Mouse (Mus musculus) neural tube, embryonic 14.5 days (tissue): ENCODE measurements at regions not wholly inside any gene's neighbourhood (a gene's known extent, or its start where the extent isn't known, plus 50 kb on each side); places are given as distances from the start of the nearest gene placed in this dataset.

Experiments
- ATAC-seq: fragments of 200-750 bp; cut with Nextera tagmentation; 2 replicates; pipeline ENCODE4 v1.8.0; 2017; ENCODE audit warnings: low read depth, mild to moderate bottlenecking, moderate TSS enrichment, moderate library complexity
- H3K27ac ChIP-seq: fragments of 300-500 bp; sonication (generic); 2 replicates; pipeline ENCODE4 v1.5.1; 2014; ENCODE audit warnings: low read depth, mild to moderate bottlenecking, control low read depth, low read length, moderate library complexity, mixed read lengths
- H3K27me3 ChIP-seq: fragments of 300-500 bp; sonication (generic); 2 replicates; pipeline ENCODE4 v1.6.1; 2014; ENCODE audit warnings: low read length; ENCODE audit not compliant: control insufficient read depth, insufficient read depth
- H3K36me3 ChIP-seq: fragments of 300-500 bp; sonication (generic); 2 replicates; pipeline ENCODE4 v1.6.1; 2014; ENCODE audit warnings: low read length, mixed read lengths; ENCODE audit not compliant: control insufficient read depth, insufficient read depth
- H3K4me1 ChIP-seq: fragments of 300-500 bp; sonication (generic); 2 replicates; pipeline ENCODE4 v1.6.1; 2014; ENCODE audit warnings: low read length; ENCODE audit not compliant: control insufficient read depth, insufficient read depth
- H3K4me2 ChIP-seq: fragments of 300-500 bp; sonication (generic); 2 replicates; pipeline ENCODE4 v1.6.1; 2014; ENCODE audit warnings: mild to moderate bottlenecking, low read depth, low read length, control low read depth
- H3K4me3 ChIP-seq: fragments of 300-500 bp; sonication (generic); 2 replicates; pipeline ENCODE4 v1.5.1; 2014; ENCODE audit warnings: low read depth, low read length, control low read depth, mixed read lengths
- H3K9ac ChIP-seq: fragments of 300-500 bp; sonication (generic); replicated peaks from 2 replicates; pipeline ENCODE4 v1.6.1; 2014; ENCODE audit warnings: low read depth, mild to moderate bottlenecking, control low read depth, low read length, mixed read lengths
- H3K9me3 ChIP-seq: fragments of 300-500 bp; sonication (generic); 2 replicates; pipeline ENCODE4 v1.6.1; 2016; ENCODE audit warnings: low read length; ENCODE audit not compliant: control insufficient read depth
- WGBS: fragments of 180-500 bp; shearing (Covaris S2); extraction: QIAGEN DNeasy Blood & Tissue Kit; methylation state at CpG from one replicate; pipeline ENCODE4 v1.1.7; 2014; 5-methylcytosine and 5-hydroxymethylcytosine counted together

DNA sequence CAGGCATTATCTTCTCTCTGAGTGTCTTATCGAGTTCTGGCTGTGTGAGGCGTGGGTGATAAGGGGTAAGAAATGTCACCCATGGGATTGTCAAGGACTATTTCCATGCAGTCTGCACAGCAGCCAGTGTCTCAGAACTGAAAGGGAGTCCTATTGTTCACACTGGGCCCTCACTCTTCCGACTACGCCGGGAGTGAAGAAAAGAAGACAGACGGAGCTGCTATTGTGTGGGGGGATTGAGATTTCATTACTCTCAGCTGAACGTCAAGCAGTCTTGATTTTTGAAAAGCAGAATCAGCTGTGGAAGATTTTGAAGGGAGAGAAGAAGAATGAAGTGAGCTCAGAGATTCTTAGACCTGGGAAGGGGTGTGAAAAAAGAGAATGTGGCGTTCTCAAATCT, 138.9 kb downstream of the Btg1 start:
- no peak for ATAC-seq
- peaks cover 9% of the 10 kb centered on the region for H3K4me1 ChIP-seq
- no peaks in the 10 kb centered on the region for H3K36me3 ChIP-seq
- no peak overlapping the region for H3K27ac ChIP-seq
- no peak overlapping the region for H3K9ac ChIP-seq
- no peak overlapping the region for H3K4me2 ChIP-seq
- no peak overlapping the region for H3K4me3 ChIP-seq
- WGBS, result 16% methylated on average over 8 of the region's 8 CpGs
- H3K27me3 ChIP-seq, result no peaks in the 10 kb centered on the region
- no peaks in the 10 kb centered on the region for H3K9me3 ChIP-seq

DNA sequence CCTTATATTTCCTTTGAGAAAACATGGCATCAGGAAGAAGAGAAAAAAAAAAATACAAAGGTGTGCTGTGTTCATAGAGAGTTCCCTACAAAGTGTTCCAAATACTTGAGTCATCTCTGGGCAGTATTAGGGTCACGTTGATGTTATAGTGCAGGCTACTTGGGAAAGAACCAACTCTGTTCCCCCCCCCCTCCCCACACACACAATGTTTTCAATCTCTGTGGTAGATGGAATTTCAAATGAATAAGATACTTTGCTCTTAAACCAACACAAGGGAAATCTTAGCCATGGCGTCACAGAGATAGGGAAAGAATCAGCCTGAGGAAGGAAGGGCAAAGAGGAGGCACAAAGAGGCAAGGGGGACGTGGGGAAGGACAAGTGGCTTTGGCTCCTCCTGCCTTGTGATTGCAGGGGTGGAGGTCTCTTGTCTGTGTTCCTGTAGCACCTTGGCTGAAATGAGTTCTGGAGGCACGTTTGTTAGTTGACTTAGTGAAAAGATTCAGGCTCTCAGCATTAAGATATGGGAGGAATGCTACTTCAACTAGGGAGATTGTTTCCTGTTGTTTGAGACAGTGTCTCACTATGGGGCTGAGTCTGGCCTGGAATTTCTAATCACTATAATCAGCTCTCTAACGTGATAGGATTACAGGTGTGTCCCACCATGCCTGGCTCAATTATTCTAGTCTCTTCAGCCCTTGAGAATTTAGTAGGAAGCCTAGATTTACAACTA, 139.7 kb downstream of the Btg1 start:
- Histone ChIP-seq H3K4me2 (no peak overlapping the region), H3K27ac (no peak overlapping the region), H3K27me3 (no peaks in the 10 kb centered on the region), H3K4me3 (no peak overlapping the region), H3K36me3 (no peaks in the 10 kb centered on the region), H3K9me3 (no peaks in the 10 kb centered on the region), H3K4me1 (peaks cover 9% of the 10 kb centered on the region), H3K9ac (no peak overlapping the region)
- 60% methylated on average over 5 of the region's 5 CpGs for WGBS
- no peak for ATAC-seq

DNA sequence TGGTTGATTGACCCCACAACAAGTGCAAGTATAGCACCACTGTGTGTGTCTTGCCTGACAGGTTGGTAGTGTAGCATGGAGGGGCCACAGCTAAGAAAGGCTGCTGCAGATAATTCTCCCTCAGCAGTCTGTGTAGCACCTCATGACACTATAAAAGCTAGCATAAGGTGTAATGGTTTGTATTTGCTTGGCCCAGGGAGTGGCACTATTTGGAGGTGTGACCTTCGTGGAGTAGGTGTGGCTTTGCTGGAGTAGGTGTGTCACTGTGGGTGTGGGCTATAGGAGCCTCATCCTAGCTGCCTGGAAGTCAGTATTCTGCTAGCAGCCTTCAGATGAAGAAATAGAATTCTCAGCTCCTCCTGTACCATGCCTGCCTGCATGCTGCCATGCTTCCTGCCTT, 140.5 kb downstream of the Btg1 start:
- H3K4me1 ChIP-seq, result peaks cover 4% of the 10 kb centered on the region; the same call in 1 of the 2 replicates
- H3K9ac ChIP-seq, result no peak overlapping the region
- H3K27ac ChIP-seq, result no peak overlapping the region
- H3K9me3 ChIP-seq, result no peaks in the 10 kb centered on the region
- no peak overlapping the region for H3K4me2 ChIP-seq
- no peak for ATAC-seq
- no peaks in the 10 kb centered on the region for H3K27me3 ChIP-seq
- H3K36me3 ChIP-seq, result no peaks in the 10 kb centered on the region
- WGBS, result 92% methylated on average over 1 of the region's 1 CpGs
- no peak overlapping the region for H3K4me3 ChIP-seq

DNA sequence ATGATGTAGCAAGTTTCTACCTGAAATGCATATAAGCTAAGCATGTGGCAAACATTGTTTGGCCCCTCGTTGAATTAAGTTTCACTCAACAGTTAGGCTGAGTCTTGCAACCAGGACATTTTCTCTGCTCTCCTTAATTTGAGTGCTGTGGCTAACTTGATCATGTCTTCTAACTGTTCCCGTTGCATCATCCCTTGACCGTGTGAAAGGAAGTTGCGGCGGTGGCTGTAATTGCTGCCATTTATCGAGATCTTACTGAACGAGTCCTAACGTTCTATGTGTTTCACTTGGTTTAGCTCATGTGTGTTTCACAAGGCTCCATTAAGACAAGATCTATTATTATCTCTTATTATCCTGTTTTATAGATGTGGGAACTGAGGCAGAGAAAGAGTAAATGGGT, 144.8 kb downstream of the Btg1 start:
- 88% methylated on average over 8 of the region's 8 CpGs for WGBS
- H3K9me3 ChIP-seq, result no peaks in the 10 kb centered on the region
- H3K4me1 ChIP-seq, result no peaks in the 10 kb centered on the region
- no peak overlapping the region for H3K9ac ChIP-seq
- ATAC-seq, result no peak
- no peaks in the 10 kb centered on the region for H3K27me3 ChIP-seq
- H3K27ac ChIP-seq, result no peak overlapping the region
- H3K4me3 ChIP-seq, result no peak overlapping the region
- no peaks in the 10 kb centered on the region for H3K36me3 ChIP-seq
- H3K4me2 ChIP-seq, result no peak overlapping the region

DNA sequence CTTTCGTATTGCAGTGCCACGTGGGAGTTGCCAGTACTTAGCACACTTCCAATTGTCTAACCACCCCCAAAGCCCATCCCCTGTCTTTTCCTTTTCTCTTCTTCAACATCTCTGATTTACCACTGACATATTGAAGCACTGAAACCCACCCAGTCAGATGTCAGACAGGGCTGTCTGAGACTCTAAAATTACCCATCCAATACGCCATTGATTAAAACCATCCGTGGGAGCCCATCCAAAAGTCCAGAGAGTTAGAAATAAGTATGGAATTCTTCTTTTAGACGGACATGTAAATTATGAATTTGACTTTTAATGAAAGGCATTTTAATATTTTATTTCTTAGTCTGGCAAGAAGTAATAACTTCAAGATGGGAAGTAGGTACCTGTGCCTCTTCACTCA, 148.8 kb downstream of the Btg1 start:
- Histone ChIP-seq H3K27me3 (no peaks in the 10 kb centered on the region), H3K36me3 (no peaks in the 10 kb centered on the region), H3K9me3 (no peaks in the 10 kb centered on the region), H3K4me2 (no peak overlapping the region), H3K27ac (no peak overlapping the region), H3K4me3 (no peak overlapping the region), H3K4me1 (no peaks in the 10 kb centered on the region), H3K9ac (no peak overlapping the region)
- WGBS, result 92% methylated on average over 5 of the region's 5 CpGs
- no peak for ATAC-seq

DNA sequence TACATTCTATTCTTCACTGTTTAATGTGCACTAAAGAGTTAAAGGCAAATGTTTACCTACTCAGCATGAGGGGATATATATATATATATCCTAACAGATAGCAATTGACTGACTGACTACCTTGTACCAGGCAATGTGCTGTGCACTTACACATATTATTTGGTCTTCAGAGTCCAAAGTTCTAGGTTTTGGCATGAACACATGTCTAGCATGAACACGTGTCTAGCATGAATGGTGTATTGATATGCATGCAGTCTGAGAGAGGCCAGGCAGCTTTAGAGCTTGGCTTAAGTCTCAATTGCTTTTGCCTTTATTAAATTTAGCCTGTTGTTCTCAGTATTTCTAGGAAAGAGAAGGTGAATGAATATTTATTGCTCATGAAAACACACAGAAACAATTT, 161.4 kb downstream of the Btg1 start:
- WGBS, result 91% methylated on average over 1 of the region's 1 CpGs
- H3K4me1 ChIP-seq, result no peaks in the 10 kb centered on the region
- no peaks in the 10 kb centered on the region for H3K27me3 ChIP-seq
- H3K9ac ChIP-seq, result no peak overlapping the region
- H3K4me2 ChIP-seq, result no peak overlapping the region
- no peak overlapping the region for H3K4me3 ChIP-seq
- ATAC-seq, result no peak
- H3K27ac ChIP-seq, result no peak overlapping the region
- H3K36me3 ChIP-seq, result no peaks in the 10 kb centered on the region
- no peaks in the 10 kb centered on the region for H3K9me3 ChIP-seq

DNA sequence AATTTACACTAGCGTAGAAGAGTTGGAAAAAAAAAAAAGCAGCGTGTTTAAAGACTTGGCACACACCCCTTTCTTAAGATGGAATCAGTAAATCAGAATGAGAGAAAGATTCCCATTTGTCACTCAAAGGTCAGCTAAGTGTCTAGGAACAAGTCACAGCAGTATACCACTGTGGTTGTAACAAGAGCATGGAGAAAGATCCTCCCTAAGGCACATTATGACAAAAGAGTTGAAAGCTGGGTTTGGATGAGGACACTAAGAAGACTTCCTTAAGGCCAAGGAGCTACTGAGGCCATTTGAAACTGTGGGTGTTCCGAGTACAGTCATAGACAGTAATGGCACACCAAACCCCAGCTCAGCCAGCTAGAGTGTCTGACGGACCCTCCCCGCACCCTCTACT, 167.2 kb downstream of the Btg1 start:
- no peak for ATAC-seq
- no peak overlapping the region for H3K4me3 ChIP-seq

DNA sequence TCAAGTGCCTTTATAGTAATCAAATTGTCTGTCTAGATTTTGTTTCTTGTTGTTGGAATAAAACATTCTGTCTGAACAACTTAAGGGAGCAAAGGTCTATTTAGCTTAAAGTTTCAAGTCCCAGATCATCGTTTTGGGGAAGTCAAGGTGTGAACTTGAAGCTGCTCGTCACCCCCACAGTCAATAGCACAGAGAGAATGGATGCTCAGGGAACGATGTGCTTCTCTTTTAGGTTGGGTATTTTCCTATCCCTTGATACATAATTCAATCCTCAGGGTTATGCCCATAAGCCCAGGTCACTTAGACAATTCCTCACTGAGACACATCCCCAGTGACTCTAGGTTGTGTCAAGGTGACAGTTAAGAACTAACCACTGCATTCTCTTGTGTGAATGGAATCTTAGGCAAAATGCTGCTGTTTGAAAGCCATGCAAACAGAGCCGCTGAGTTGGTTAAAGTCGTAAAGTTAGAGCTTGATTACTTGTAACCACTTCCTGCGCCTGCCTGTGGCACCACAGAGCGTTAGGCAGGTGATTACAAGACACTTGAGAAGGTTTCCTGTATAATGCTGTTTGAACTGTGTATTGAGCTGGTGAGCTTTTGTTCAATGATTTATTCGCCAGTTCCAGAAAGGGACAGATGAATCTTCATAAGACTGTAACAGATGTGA, 170.2 kb downstream of the Btg1 start:
- no peak for ATAC-seq
- 53% methylated on average over 8 of the region's 8 CpGs for WGBS
- H3K36me3 ChIP-seq, result no peaks in the 10 kb centered on the region
- no peaks in the 10 kb centered on the region for H3K4me1 ChIP-seq
- no peak overlapping the region for H3K4me2 ChIP-seq
- H3K27me3 ChIP-seq, result no peaks in the 10 kb centered on the region
- no peaks in the 10 kb centered on the region for H3K9me3 ChIP-seq
- H3K4me3 ChIP-seq, result no peak overlapping the region
- no peak overlapping the region for H3K9ac ChIP-seq
- H3K27ac ChIP-seq, result no peak overlapping the region

More for the DNA sequence above, 167.2 kb downstream of the Btg1 start:
- Histone ChIP-seq H3K9ac (no peak overlapping the region), H3K4me2 (no peak overlapping the region), H3K9me3 (no peaks in the 10 kb centered on the region), H3K27me3 (no peaks in the 10 kb centered on the region), H3K27ac (no peak overlapping the region), H3K4me1 (no peaks in the 10 kb centered on the region), H3K36me3 (no peaks in the 10 kb centered on the region)
- 85% methylated on average over 5 of the region's 5 CpGs for WGBS

DNA sequence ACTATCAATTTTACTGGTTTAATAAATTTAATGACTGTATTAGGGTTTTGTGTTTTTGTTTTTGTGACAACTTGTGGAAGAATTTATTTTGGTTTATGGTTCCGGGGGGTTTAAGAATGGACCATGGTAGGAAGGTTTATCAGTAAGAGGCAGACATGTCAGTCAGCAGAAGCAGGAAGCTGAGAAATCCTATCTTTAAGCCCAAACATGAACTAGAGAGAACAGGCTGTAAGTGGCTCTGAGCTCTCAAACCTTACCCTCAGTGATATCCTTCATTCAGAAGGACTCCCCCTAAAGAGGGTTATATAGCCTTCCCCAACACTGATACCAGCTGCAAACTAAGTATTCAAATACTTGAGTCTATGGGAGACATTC, 170.8 kb downstream of the Btg1 start:
- no peaks in the 10 kb centered on the region for H3K36me3 ChIP-seq
- H3K9me3 ChIP-seq, result no peaks in the 10 kb centered on the region
- no peaks in the 10 kb centered on the region for H3K4me1 ChIP-seq
- WGBS, result 78% methylated on average over 1 of the region's 1 CpGs
- no peak for ATAC-seq
- no peak overlapping the region for H3K27ac ChIP-seq
- H3K9ac ChIP-seq, result no peak overlapping the region
- no peak overlapping the region for H3K4me3 ChIP-seq
- H3K27me3 ChIP-seq, result no peaks in the 10 kb centered on the region
- H3K4me2 ChIP-seq, result no peak overlapping the region
